Mouse (Mus musculus) limb, embryonic 11.5 days (tissue): ENCODE data around the gene Pik3c2g. TPM values are rescaled to one million over a fixed set of nuclear protein-coding genes. Genes with fewer than 3 reads are reported as not detected.

Source experiments
- ATAC-seq: fragments of 200-750 bp; cut with Nextera tagmentation; 2 replicates; pipeline ENCODE4 v1.8.0; 2017; ENCODE audit warnings: low read depth; ENCODE audit not compliant: insufficient number of reproducible peaks, low FRiP score, low TSS enrichment
- DNase-seq: peaks from one replicate; pipeline ENCODE4 v3.0.0-alpha.2; 2015; ENCODE audit warnings: low spot score
- H3K27ac ChIP-seq: fragments of 300-500 bp; sonication (generic); replicated peaks from 2 replicates; pipeline ENCODE4 v1.5.1; 2014; ENCODE audit warnings: low read depth, mild to moderate bottlenecking, low read length
- H3K27me3 ChIP-seq: fragments of 300-500 bp; sonication (generic); 2 replicates; pipeline ENCODE4 v1.6.1; 2014; ENCODE audit warnings: mild to moderate bottlenecking, low read length, mixed read lengths; ENCODE audit not compliant: control insufficient read depth, insufficient read depth
- H3K36me3 ChIP-seq: fragments of 300-500 bp; sonication (generic); 2 replicates; pipeline ENCODE4 v1.6.1; 2014; ENCODE audit warnings: mild to moderate bottlenecking, low read length, moderate library complexity, mixed read lengths; ENCODE audit not compliant: control insufficient read depth, insufficient read depth
- H3K4me1 ChIP-seq: fragments of 300-500 bp; sonication (generic); 2 replicates; pipeline ENCODE4 v1.6.1; 2014; ENCODE audit warnings: low read length, mixed read lengths; ENCODE audit not compliant: control insufficient read depth, insufficient read depth
- H3K4me2 ChIP-seq: fragments of 300-500 bp; sonication (generic); 2 replicates; pipeline ENCODE4 v1.6.1; 2014; ENCODE audit warnings: low read depth, mild to moderate bottlenecking, moderate library complexity; ENCODE audit not compliant: severe bottlenecking
- H3K4me3 ChIP-seq: fragments of 300-500 bp; sonication (generic); 2 replicates; pipeline ENCODE4 v1.5.1; 2014; ENCODE audit warnings: low read depth, low read length
- H3K9ac ChIP-seq: fragments of 300-500 bp; sonication (generic); 2 replicates; pipeline ENCODE4 v1.6.1; 2014; ENCODE audit warnings: mild to moderate bottlenecking, low read length
- H3K9me3 ChIP-seq: fragments of 300-500 bp; sonication (generic); 2 replicates; pipeline ENCODE4 v1.6.1; 2016; ENCODE audit warnings: low read length; ENCODE audit not compliant: control insufficient read depth
- WGBS: fragments of 180-500 bp; shearing (Covaris S2); extraction: QIAGEN DNeasy Blood & Tissue Kit; methylation state at CpG from one replicate; pipeline ENCODE4 v1.1.7; 2014; 5-methylcytosine and 5-hydroxymethylcytosine counted together
- polyA plus RNA-seq: library from polyadenylated mRNA; unstranded; fragments of >200 nt; fragmentation: Nextera tagmentation; extraction: Ambion mirVana; gene quantifications from 2 replicates; pipeline ENCODE4 v1.2.1, GENCODE M21; 2014

Gene Pik3c2g
- polyA plus RNA-seq, 1 experiment from 2014 or later = 0.44 TPM

GRCm38 (mm10) chr6:139947106-139947879, 360.3 kb downstream of the Pik3c2g start:
- Histone ChIP-seq H3K27me3 (no peaks in the 10 kb centered on the region), H3K4me1 (no peaks in the 10 kb centered on the region), H3K9me3 (no peaks in the 10 kb centered on the region), H3K27ac (no peak overlapping the region), H3K4me3 (no peak overlapping the region), H3K4me2 (no peak overlapping the region), H3K9ac (no peak overlapping the region), H3K36me3 (no peaks in the 10 kb centered on the region)
- ATAC-seq (no peak), DNase-seq (no peak)
- WGBS = 80% methylated on average over 8 of the region's 8 CpGs

GRCm38 (mm10) chr6:139953596-139953995, 366.6 kb downstream of the Pik3c2g start:
- 87% methylated on average over 12 of the region's 12 CpGs for WGBS
- no peaks in the 10 kb centered on the region for H3K9me3 ChIP-seq
- no peak overlapping the region for H3K27ac ChIP-seq
- H3K36me3 ChIP-seq = no peaks in the 10 kb centered on the region
- ATAC-seq (no peak), DNase-seq (no peak)
- H3K4me3 ChIP-seq = no peak overlapping the region
- H3K9ac ChIP-seq = no peak overlapping the region
- no peaks in the 10 kb centered on the region for H3K27me3 ChIP-seq
- H3K4me2 ChIP-seq = no peak overlapping the region
- H3K4me1 ChIP-seq = no peaks in the 10 kb centered on the region

GRCm38 (mm10) chr6:139957531-139958241, 370.7 kb downstream of the Pik3c2g start:
- DNase-seq (no peak), ATAC-seq (no peak)
- H3K36me3 ChIP-seq = no peaks in the 10 kb centered on the region
- H3K4me3 ChIP-seq = no peak overlapping the region
- no peak overlapping the region for H3K9ac ChIP-seq
- no peak overlapping the region for H3K27ac ChIP-seq
- H3K9me3 ChIP-seq = no peaks in the 10 kb centered on the region
- no peak overlapping the region for H3K4me2 ChIP-seq
- WGBS = 86% methylated on average over 7 of the region's 7 CpGs
- H3K27me3 ChIP-seq = no peaks in the 10 kb centered on the region
- H3K4me1 ChIP-seq = no peaks in the 10 kb centered on the region

GRCm38 (mm10) chr6:139963775-139964174, 376.8 kb downstream of the Pik3c2g start:
- Histone ChIP-seq H3K4me3 (no peak overlapping the region), H3K27ac (no peak overlapping the region), H3K9me3 (no peaks in the 10 kb centered on the region), H3K36me3 (no peaks in the 10 kb centered on the region), H3K4me2 (no peak overlapping the region), H3K27me3 (no peaks in the 10 kb centered on the region), H3K4me1 (no peaks in the 10 kb centered on the region), H3K9ac (no peak overlapping the region)
- ATAC-seq (no peak), DNase-seq (no peak)
- 74% methylated on average over 3 of the region's 3 CpGs for WGBS

- Histone ChIP-seq H3K4me3 (no peak overlapping the region), H3K4me1 (no peaks in the 10 kb centered on the region), H3K27ac (no peak overlapping the region), H3K27me3 (no peaks in the 10 kb centered on the region), H3K36me3 (no peaks in the 10 kb centered on the region), H3K4me2 (no peak overlapping the region), H3K9ac (no peak overlapping the region), H3K9me3 (no peaks in the 10 kb centered on the region)
- DNase-seq (no peak), ATAC-seq (no peak)
- WGBS = 82% methylated on average over 3 of the region's 3 CpGs
These were observed 377.9 kb downstream of the Pik3c2g start for GRCm38 (mm10) chr6:139964895-139965294.

GRCm38 (mm10) chr6:139966684-139967083, 379.7 kb downstream of the Pik3c2g start:
- 68% methylated on average over 6 of the region's 6 CpGs for WGBS
- no peak overlapping the region for H3K27ac ChIP-seq
- H3K27me3 ChIP-seq = no peaks in the 10 kb centered on the region

GRCm38 (mm10) chr6:139971608-139972298, 384.7 kb downstream of the Pik3c2g start:
- 81% methylated on average over 4 of the region's 4 CpGs for WGBS
- H3K9me3 ChIP-seq = no peaks in the 10 kb centered on the region
- no peak for ATAC-seq

More at GRCm38 (mm10) chr6:139966684-139967083, 379.7 kb downstream of the Pik3c2g start:
- H3K4me1 ChIP-seq = no peaks in the 10 kb centered on the region
- DNase-seq (no peak), ATAC-seq (no peak)
- H3K36me3 ChIP-seq = no peaks in the 10 kb centered on the region; the same call in 1 of the 2 replicates
- no peak overlapping the region for H3K4me3 ChIP-seq
- H3K9me3 ChIP-seq = no peaks in the 10 kb centered on the region
- no peak overlapping the region for H3K9ac ChIP-seq
- no peak overlapping the region for H3K4me2 ChIP-seq

GRCm38 (mm10) chr6:139974668-139975067, 387.6 kb downstream of the Pik3c2g start:
- Histone ChIP-seq H3K27ac (no peak overlapping the region), H3K4me1 (no peaks in the 10 kb centered on the region), H3K36me3 (no peaks in the 10 kb centered on the region; the same call in 1 of the 2 replicates), H3K9me3 (no peaks in the 10 kb centered on the region), H3K27me3 (no peaks in the 10 kb centered on the region), H3K4me3 (no peak overlapping the region), H3K4me2 (no peak overlapping the region), H3K9ac (no peak overlapping the region)
- no peak for DNase-seq
- WGBS = 84% methylated on average over 5 of the region's 5 CpGs
- no peak for ATAC-seq

More at GRCm38 (mm10) chr6:139971608-139972298, 384.7 kb downstream of the Pik3c2g start:
- Histone ChIP-seq H3K4me2 (no peak overlapping the region), H3K27me3 (no peaks in the 10 kb centered on the region), H3K4me3 (no peak overlapping the region), H3K4me1 (no peaks in the 10 kb centered on the region), H3K36me3 (no peaks in the 10 kb centered on the region; the same call in 1 of the 2 replicates), H3K9ac (no peak overlapping the region), H3K27ac (no peak overlapping the region)
- DNase-seq = no peak
